In genomic region chr9:30445232-30446085, GRCm38 (mm10) we compare ENCODE assay signal across 8 mouse cellular contexts. TPM values are rescaled to one million over a fixed set of nuclear protein-coding genes. Genes with fewer than 3 reads are reported as not detected.
A peak's percentile ranks its signal among the peaks of the same experiment; 100 is the strongest.
DNase-seq lines count a peak whose midpoint lies in the region; ATAC-seq lines count a peak whose summit lies in the region.
"Had no signal": no experiment of that assay in that cellular context is flagged by ENCODE, and none has a peak within 500 bp of the region (broad histone marks: within the 10 kb centered on the region; RNA-seq: fewer than 3 reads in every experiment).

No protein-coding gene starts in this region.

- no peak for ATAC-seq in forebrain, embryonic 15.5 days (replicated peaks)
- ATAC-seq in CD4-positive, CD25-positive, alpha-beta regulatory T cell, adult 4 months: no peak

- H3K4me1 ChIP-seq in forebrain, embryonic 15.5 days: no peaks in the 10 kb centered on the region

- H3K9me3 ChIP-seq in forebrain, embryonic 15.5 days: no peaks in the 10 kb centered on the region

- no peak overlapping the region for H3K4me3 ChIP-seq in forebrain, embryonic 15.5 days

- no peak overlapping the region for H3K9ac ChIP-seq in forebrain, embryonic 15.5 days (replicated peaks)

- H3K27me3 ChIP-seq in forebrain, embryonic 15.5 days: no peaks in the 10 kb centered on the region

- peak; percentile 45 for DNase-seq in embryo, embryonic 10.5 days (ENCODE audit: low spot score)
- DNase-seq in heart, adult 11 months: peak; percentile 98
- DNase-seq in kidney, adult 8-10 months: peak; percentile 30 to 40
- DNase-seq in lung, postnatal 14 days: peak; percentile 73
- no peak for DNase-seq in testis, postnatal 10 days (ENCODE audit: low spot score)
- DNase-seq: left cerebral cortex, postnatal 4 days had no signal

- H3K4me2 ChIP-seq in forebrain, embryonic 15.5 days (replicated peaks): no peak overlapping the region

- H3K36me3 ChIP-seq in forebrain, embryonic 15.5 days: peaks cover 46% of the 10 kb centered on the region

- H3K27ac ChIP-seq in forebrain, embryonic 15.5 days (replicated peaks): no peak overlapping the region

- 91% methylated on average over 14 of the region's 14 CpGs for WGBS in forebrain, embryonic 15.5 days

RNA-seq across cellular contexts. Expression of gene Snx19, which starts 18.6 kb away (rescaled TPM):
- 17.8 and 20.7 TPM in 2 replicates for polyA plus RNA-seq in forebrain, embryonic 15.5 days (2015; fragmentation: Nextera tagmentation; extraction: Ambion mirVana)
- polyA plus RNA-seq in CD4-positive, CD25-positive, alpha-beta regulatory T cell, adult 4 months (2017; shearing (Covaris generic)): 10 to 100 TPM; 11.3 to 15.6 TPM
